Mouse (Mus musculus) olfactory bulb, adult 2 months (tissue): Measurements from ENCODE around the gene N4bp2l2. TPM values are rescaled to one million over a fixed set of nuclear protein-coding genes. Genes with fewer than 3 reads are reported as not detected.
"Not testable (repeated sequence)": the region's sequence is repeated elsewhere in the genome, so short reads cannot be mapped to it uniquely, and the experiment has no call there.

Experiments used
- H3K27ac ChIP-seq: fragments of 200-500 bp; 2 replicates; pipeline ENCODE4 v1.5.1; 2012; ENCODE audit warnings: low read depth, low read length; ENCODE audit not compliant: insufficient read depth
- H3K4me1 ChIP-seq: fragments of 200-500 bp; 2 replicates; pipeline ENCODE4 v1.6.1; 2012; ENCODE audit warnings: low read length; ENCODE audit not compliant: control insufficient read depth, insufficient read depth
- H3K4me3 ChIP-seq: fragments of 200-500 bp; 2 replicates; pipeline ENCODE4 v1.5.1; 2012; ENCODE audit warnings: mild to moderate bottlenecking, low read depth, low read length, moderate library complexity; ENCODE audit not compliant: insufficient read depth
- CTCF ChIP-seq: fragments of 200-500 bp; IDR thresholded peaks from 2 replicates; pipeline ENCODE4 v1.5.1; 2012; ENCODE audit warnings: low read depth, mild to moderate bottlenecking, low read length, moderate library complexity; ENCODE audit not compliant: insufficient read depth
- POLR2A ChIP-seq: fragments of 200-500 bp; IDR thresholded peaks from 2 replicates; pipeline ENCODE4 v1.6.1; 2012; ENCODE audit warnings: mild to moderate bottlenecking, low read depth, low read length, moderate library complexity; ENCODE audit not compliant: insufficient read depth
- WGBS: fragments of 180-500 bp; shearing (Covaris S2); methylation state at CpG from one replicate; pipeline ENCODE4 v1.1.7; 2018; 5-methylcytosine and 5-hydroxymethylcytosine counted together
- polyA plus RNA-seq: library from polyadenylated mRNA; stranded (reverse); fragments of >200 nt; gene quantifications from 2 replicates; pipeline ENCODE4 v1.2.4, GENCODE M21; 2012; ENCODE audit warnings: low replicate concordance; ENCODE audit not compliant: missing spikeins, insufficient read depth, insufficient read length

The N4bp2l2 gene
- polyA plus RNA-seq, 1 experiment, result not detected

DNA sequence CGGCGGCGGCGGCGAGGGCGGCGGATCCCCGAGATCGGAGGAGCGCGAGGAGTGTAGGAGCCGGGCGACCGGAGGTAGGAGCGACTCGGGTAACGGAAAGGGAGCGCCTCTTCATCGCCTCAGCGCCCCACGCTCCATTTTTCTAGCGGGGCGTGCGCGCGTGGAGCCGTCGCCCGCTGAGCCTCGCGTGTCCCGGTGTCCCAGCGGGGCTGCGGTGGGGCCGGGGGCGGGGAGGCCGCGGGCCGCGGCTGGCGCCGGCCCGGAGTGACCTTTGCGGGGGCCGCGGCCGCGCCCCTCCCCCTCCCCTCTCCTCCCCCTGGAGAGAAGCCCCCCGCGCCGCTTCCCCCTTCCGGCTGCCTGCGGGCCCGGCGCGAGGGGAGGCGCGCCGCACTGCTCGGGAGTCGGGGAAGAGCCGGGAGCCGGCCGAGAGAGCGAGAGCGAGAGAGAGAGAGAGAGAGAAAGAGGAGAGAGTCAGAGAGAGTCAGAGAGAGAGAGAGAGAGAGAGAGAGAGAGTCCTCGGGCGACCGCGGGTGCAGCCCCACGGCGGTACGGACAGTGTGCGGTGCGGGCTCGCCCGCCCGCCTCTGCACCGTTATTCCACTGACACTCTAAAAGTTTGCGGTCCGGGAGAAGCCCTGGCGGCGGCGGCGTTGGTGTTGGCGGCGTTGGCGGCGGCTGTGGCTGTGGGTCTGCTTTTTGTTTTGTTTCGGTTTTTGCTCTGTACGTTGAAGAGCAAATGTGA is 8.1 kb upstream of the N4bp2l2 start:
- under 1% methylated on average over 83 of the region's 91 CpGs for WGBS
- peaks cover 2% of the 10 kb centered on the region; the same call in 1 of the 2 replicates for H3K4me1 ChIP-seq
- TF ChIP-seq CTCF (no peak), POLR2A (no peak)
- peak overlapping the region; percentile 73 for H3K4me3 ChIP-seq
- peak overlapping the region; percentile 77; the same call in 1 of the 2 replicates for H3K27ac ChIP-seq

DNA sequence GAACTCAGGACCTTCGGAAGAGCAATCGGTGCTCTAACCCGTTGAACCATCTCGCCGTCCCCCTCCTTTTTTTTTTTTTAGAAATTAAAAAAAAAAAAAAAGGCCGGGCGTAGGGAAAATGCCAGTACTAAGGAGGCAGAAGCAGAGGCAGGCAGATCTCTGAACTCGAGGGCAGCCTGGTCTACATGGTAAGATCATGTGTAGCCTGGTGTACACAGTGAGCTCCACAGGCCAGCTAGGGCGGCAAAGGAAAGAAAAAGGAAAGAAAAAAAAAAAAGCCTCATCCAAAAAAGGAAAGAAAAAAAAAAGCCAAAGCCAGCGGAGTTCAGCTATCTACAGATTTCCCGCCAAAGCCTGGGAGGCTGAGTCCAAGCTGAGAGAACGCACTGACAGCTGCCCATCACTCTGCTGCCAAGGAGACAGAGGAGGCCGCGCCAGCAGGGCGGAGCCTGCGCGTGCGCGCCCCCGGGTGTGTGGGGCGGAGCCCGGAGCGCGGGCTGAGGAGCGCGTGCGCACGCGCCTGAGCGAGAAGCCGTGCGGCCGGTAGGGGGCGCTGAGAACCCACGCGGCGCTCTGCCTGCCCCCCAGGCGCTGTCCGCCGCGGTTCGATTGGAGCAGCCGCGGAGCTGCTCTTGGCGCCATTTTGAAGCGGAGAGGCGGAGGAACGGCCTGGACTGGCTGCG is 7.3 kb upstream of the N4bp2l2 start, which contains the start of gene Pds5b:
Gene Pds5b (plus strand): TSS at position 587 of the 683 bp plus-strand sequence.
- peak within 1 kb of the TSS; percentile 77; the same call in 1 of the 2 replicates for H3K27ac ChIP-seq

DNA sequence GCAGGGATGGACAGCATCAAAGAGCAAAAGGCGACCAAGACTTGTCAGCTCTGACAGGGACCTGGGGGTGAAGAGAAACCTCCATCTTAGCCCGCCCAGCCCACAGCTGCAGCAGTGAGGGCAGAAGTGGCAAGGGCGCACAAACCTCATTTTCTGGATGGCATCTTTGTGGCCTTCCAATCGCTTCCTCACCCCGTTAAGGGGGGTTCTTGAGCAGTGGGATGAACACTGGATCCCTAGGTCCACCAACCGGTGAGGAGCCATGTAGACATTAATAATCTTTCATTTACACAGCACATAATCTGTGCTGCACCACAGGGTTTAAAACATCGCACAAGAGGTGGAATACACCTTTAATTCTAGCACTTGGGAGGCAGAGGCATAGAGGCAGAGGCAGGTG is 6.4 kb upstream of the N4bp2l2 start:
- H3K4me3 ChIP-seq, result no peak overlapping the region
- TF ChIP-seq CTCF, result no peak
- TF ChIP-seq POLR2A, result no peak
- peaks cover 2% of the 10 kb centered on the region; the same call in 1 of the 2 replicates for H3K4me1 ChIP-seq
- H3K27ac ChIP-seq, result no peak overlapping the region
- WGBS, result 94% methylated on average over 7 of the region's 7 CpGs

More for the DNA sequence above, 7.3 kb upstream of the N4bp2l2 start, which contains the start of gene Pds5b:
- Histone ChIP-seq H3K4me1 (peaks cover 2% of the 10 kb centered on the region; the same call in 1 of the 2 replicates), H3K4me3 (peak within 1 kb of the TSS; percentile 73)
- TF ChIP-seq POLR2A (no peak), CTCF (peak; percentile 95)
- 12% methylated on average over 49 of the region's 49 CpGs for WGBS

DNA sequence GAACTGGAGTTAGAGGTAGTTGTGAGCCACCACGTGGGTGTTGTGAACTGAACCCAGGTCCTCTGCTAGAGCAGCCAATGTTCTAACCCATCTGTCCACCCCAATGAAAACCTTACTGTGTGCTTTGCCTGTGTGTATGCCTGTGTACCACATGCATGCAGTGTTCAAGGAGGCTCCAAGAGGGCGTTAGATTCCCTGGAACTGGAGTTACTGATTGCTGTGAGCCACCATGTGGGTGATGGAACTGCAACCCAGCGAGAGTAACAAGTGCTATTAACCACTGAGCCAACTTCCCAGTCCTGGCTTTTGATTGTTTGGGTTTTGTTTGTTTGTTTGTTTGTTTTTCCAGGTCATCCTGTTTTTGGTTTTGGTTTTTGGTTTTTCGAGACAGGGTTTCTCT is 2.7 kb upstream of the N4bp2l2 start:
- Histone ChIP-seq H3K4me3 (no peak overlapping the region), H3K4me1 (peaks cover under 1% of the 10 kb centered on the region; the same call in 1 of the 2 replicates), H3K27ac (no peak overlapping the region)
- WGBS, result 68% methylated on average over 4 of the region's 4 CpGs
- TF ChIP-seq CTCF, result no peak
- no peak for TF ChIP-seq POLR2A

- H3K27ac ChIP-seq, result peak overlapping the region; percentile 67
- peaks cover 2% of the 10 kb centered on the region; the same call in 1 of the 2 replicates for H3K4me1 ChIP-seq
- WGBS, result under 1% methylated on average over 52 of the region's 52 CpGs
- TF ChIP-seq CTCF, result peak; percentile 72; the same call in 1 of the 2 replicates
- TF ChIP-seq POLR2A, result peak; percentile 64
- peak overlapping the region; percentile 72 for H3K4me3 ChIP-seq
Measured at GRCm38 (mm10) chr5:150665132-150665954, 640 bp downstream of the N4bp2l2 start.

DNA sequence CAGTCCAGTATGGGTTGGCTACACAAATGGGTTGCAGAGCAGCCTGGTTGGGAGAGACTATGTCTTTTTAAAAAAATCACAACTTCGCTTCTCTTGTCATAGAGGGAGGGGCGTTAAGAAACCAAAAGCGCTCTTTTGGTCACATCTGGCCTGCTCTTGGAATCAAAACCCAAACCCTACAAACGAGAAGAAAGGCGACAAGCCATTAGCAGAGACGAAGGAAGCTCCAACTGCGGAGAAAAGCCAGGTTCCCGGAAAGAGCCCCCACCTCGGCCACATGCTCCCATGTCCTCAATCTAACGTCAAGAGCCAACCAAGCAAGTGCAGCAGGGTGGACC is 1.2 kb downstream of the N4bp2l2 start:
- TF ChIP-seq POLR2A (no peak), CTCF (no peak)
- peak overlapping the region; percentile 72 for H3K4me3 ChIP-seq
- WGBS, result under 1% methylated on average over 10 of the region's 10 CpGs

GRCm38 (mm10) chr5:150663926-150664325 is 2.1 kb downstream of the N4bp2l2 start:
- not testable (repeated sequence) for H3K27ac ChIP-seq, H3K4me3 ChIP-seq, H3K4me1 ChIP-seq
- WGBS, result 90% methylated on average over 7 of the region's 7 CpGs

More for the DNA sequence above, 1.2 kb downstream of the N4bp2l2 start:
- Histone ChIP-seq H3K27ac (peak overlapping the region; percentile 67), H3K4me1 (peaks cover 2% of the 10 kb centered on the region; the same call in 1 of the 2 replicates)

DNA sequence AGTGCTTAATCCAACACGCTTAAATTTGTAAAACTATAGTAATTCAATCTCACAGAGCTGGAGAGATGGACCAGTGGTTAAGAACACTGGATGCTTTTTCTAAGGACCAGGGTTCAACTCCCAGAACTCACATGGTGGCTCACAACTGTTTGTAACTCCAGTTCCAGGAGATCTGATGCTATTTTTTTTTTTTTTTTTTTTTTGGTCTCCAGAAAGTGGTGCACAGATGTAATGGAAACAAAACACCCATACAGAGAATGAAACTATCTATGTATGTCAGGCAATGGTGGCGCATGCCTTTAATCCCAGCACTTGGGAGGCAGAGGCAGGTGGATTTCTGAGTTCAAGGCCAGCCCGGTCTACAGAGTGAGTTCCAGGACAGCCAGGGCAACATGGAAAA is 5.7 kb downstream of the N4bp2l2 start:
- H3K4me1 ChIP-seq, H3K4me3 ChIP-seq, H3K27ac ChIP-seq: not testable (repeated sequence)
- WGBS, result 89% methylated on average over 3 of the region's 3 CpGs

GRCm38 (mm10) chr5:150659425-150659824 is 6.6 kb downstream of the N4bp2l2 start:
- H3K4me1 ChIP-seq, H3K4me3 ChIP-seq, H3K27ac ChIP-seq: not testable (repeated sequence)
- WGBS, result 91% methylated on average over 6 of the region's 6 CpGs
